Mouse (Mus musculus) G1E (cell line): Measurements from ENCODE around the gene Blcap.

Experiments
- CTCF ChIP-seq: IDR thresholded peaks from 2 replicates; pipeline ENCODE4 v1.5.1; 2012; ENCODE audit warnings: low read depth, low read length, inconsistent platforms, mixed read lengths
- GATA1 ChIP-seq: IDR thresholded peaks from 2 replicates; pipeline ENCODE4 v1.6.1; 2012; ENCODE audit warnings: borderline replicate concordance, low read length, inconsistent platforms, mixed read lengths
- GATA2 ChIP-seq: IDR thresholded peaks from 2 replicates; pipeline ENCODE4 v1.6.1; 2012; ENCODE audit warnings: low read depth, low read length, inconsistent platforms, borderline replicate concordance
- TAL1 ChIP-seq: conservative IDR thresholded peaks from 2 replicates; pipeline ENCODE4 v1.6.1; 2012; ENCODE audit warnings: low read depth, low read length, inconsistent platforms, mixed read lengths

GRCm38 (mm10) chr2:157572786-157573185, 1.7 kb upstream of the Blcap start:
- TF ChIP-seq CTCF (no peak), GATA2 (no peak), GATA1 (no peak), TAL1 (no peak)
